Mouse (Mus musculus) MEL (cell line): ENCODE results near the gene Sec16b. TPM values are rescaled to one million over a fixed set of nuclear protein-coding genes. Genes with fewer than 3 reads are reported as not detected.

Experiments used
- DNase-seq: peaks from one replicate; pipeline ENCODE4 v3.0.0; 2011; ENCODE audit warnings: low read depth, low spot score
- H3K27ac ChIP-seq: 2 replicates; pipeline ENCODE4 v1.5.1; 2012; ENCODE audit warnings: low read depth, mild to moderate bottlenecking, control low read depth, low read length, moderate library complexity; ENCODE audit not compliant: control insufficient read depth
- H3K27me3 ChIP-seq, 2 experiments: fragments of 150-350 bp in 1 of 2; sonication (generic) in 1 of 2; 2 replicates each; pipeline ENCODE4 v1.6.1; 2012; ENCODE audit warnings: low read length in 2 of 2, mild to moderate bottlenecking in 2 of 2, improper control_type of control experiment in 1 of 2, moderate library complexity in 1 of 2; ENCODE audit not compliant: insufficient read depth in 2 of 2, control insufficient read depth in 1 of 2
- H3K36me3 ChIP-seq, 2 experiments: 2 replicates each; pipeline ENCODE4 v1.6.1; 2012 to 2014; ENCODE audit warnings: low read length in 2 of 2, improper control_type of control experiment in 1 of 2, inconsistent platforms in 1 of 2, mild to moderate bottlenecking in 1 of 2; ENCODE audit not compliant: insufficient read depth in 2 of 2, control insufficient read depth in 1 of 2
- H3K4me1 ChIP-seq, 2 experiments: fragments of 150-350 bp in 1 of 2; sonication (generic) in 1 of 2; 2 replicates each; pipeline ENCODE4 v1.6.1; 2012; ENCODE audit warnings: low read length in 2 of 2, improper control_type of control experiment in 1 of 2, mild to moderate bottlenecking in 1 of 2; ENCODE audit not compliant: insufficient read depth in 2 of 2, control insufficient read depth in 1 of 2
- H3K4me3 ChIP-seq, 2 experiments: fragments of 150-350 bp in 1 of 2; sonication (generic) in 1 of 2; 2 replicates each; pipeline ENCODE4 v1.5.1; 2012; ENCODE audit warnings: low read depth in 2 of 2, low read length in 2 of 2, mild to moderate bottlenecking in 2 of 2, moderate library complexity in 2 of 2, control low read depth in 1 of 2, improper control_type of control experiment in 1 of 2; ENCODE audit not compliant: control insufficient read depth in 1 of 2, insufficient read depth in 1 of 2
- H3K79me2 ChIP-seq: 2 replicates; pipeline ENCODE4 v1.6.1; 2012; ENCODE audit warnings: mild to moderate bottlenecking, low read length, moderate library complexity; ENCODE audit not compliant: control insufficient read depth, poor library complexity, insufficient read depth
- H3K9ac ChIP-seq: 2 replicates; pipeline ENCODE4 v1.6.1; 2012; ENCODE audit warnings: low read depth, mild to moderate bottlenecking, control low read depth, low read length, moderate library complexity; ENCODE audit not compliant: control insufficient read depth, poor library complexity, severe bottlenecking
- H3K9me3 ChIP-seq: fragments of 150-350 bp; sonication (generic); replicated peaks from 2 replicates; pipeline ENCODE4 v1.6.1; 2012; ENCODE audit warnings: mild to moderate bottlenecking, low read length, improper control_type of control experiment, moderate library complexity; ENCODE audit not compliant: insufficient read depth
- BHLHE40 ChIP-seq: IDR thresholded peaks from 2 replicates; pipeline ENCODE4 v1.6.1; 2012; ENCODE audit warnings: low read depth, mild to moderate bottlenecking, inconsistent platforms, low read length, improper control_type of control experiment, borderline replicate concordance
- CHD1 ChIP-seq: IDR thresholded peaks from 2 replicates; pipeline ENCODE4 v1.6.1; 2012; ENCODE audit warnings: low read depth, mild to moderate bottlenecking, inconsistent platforms, low read length, improper control_type of control experiment
- CTCF ChIP-seq, 3 experiments: IDR thresholded peaks in 2 of 3; conservative IDR thresholded peaks in 1 of 3; 2 replicates each; pipeline ENCODE4 v1.5.1; 2011 to 2012; ENCODE audit warnings: low read length in 3 of 3, low read depth in 2 of 3, mild to moderate bottlenecking in 2 of 3, improper control_type of control experiment in 1 of 3, inconsistent platforms in 1 of 3, mixed read lengths in 1 of 3, moderate library complexity in 1 of 3; ENCODE audit not compliant: control insufficient read depth in 1 of 3, insufficient read depth in 1 of 3, poor library complexity in 1 of 3, severe bottlenecking in 1 of 3
- EP300 ChIP-seq, 2 experiments: IDR thresholded peaks; 2 replicates each; pipeline ENCODE4 v1.6.1; 2011; ENCODE audit warnings: improper control_type of control experiment in 2 of 2, low read length in 2 of 2, low read depth in 1 of 2, mild to moderate bottlenecking in 1 of 2
- ETS1 ChIP-seq: IDR thresholded peaks from 2 replicates; pipeline ENCODE4 v1.6.1; 2012; ENCODE audit warnings: low read depth, mild to moderate bottlenecking, inconsistent platforms, low read length, improper control_type of control experiment, moderate library complexity
- GABPA ChIP-seq: IDR thresholded peaks from 2 replicates; pipeline ENCODE4 v1.6.1; 2012; ENCODE audit warnings: low read depth, mild to moderate bottlenecking, inconsistent platforms, low read length, improper control_type of control experiment, moderate library complexity
- GATA1 ChIP-seq: IDR thresholded peaks from 2 replicates; pipeline ENCODE4 v1.6.1; 2011; ENCODE audit warnings: low read depth, low read length, improper control_type of control experiment
- JUND ChIP-seq: IDR thresholded peaks from 2 replicates; pipeline ENCODE4 v1.6.1; 2011; ENCODE audit warnings: low read depth, mild to moderate bottlenecking, improper control_type of control experiment, low read length
- MAX ChIP-seq: IDR thresholded peaks from 2 replicates; pipeline ENCODE4 v1.6.1; 2011; ENCODE audit warnings: low read length, improper control_type of control experiment
- MAZ ChIP-seq: IDR thresholded peaks from 2 replicates; pipeline ENCODE4 v1.6.1; 2012; ENCODE audit warnings: low read depth, mild to moderate bottlenecking, inconsistent platforms, low read length, improper control_type of control experiment
- MEF2A ChIP-seq: IDR thresholded peaks from 2 replicates; pipeline ENCODE4 v1.6.1; 2014; ENCODE audit warnings: low read depth, mild to moderate bottlenecking, inconsistent platforms, low read length, improper control_type of control experiment; ENCODE audit not compliant: poor library complexity, insufficient replicate concordance, severe bottlenecking; ENCODE audit errors: extremely low read depth
- MXI1 ChIP-seq: IDR thresholded peaks from 2 replicates; pipeline ENCODE4 v1.6.1; 2011; ENCODE audit warnings: mild to moderate bottlenecking, low read depth, low read length, improper control_type of control experiment
- MYC ChIP-seq: IDR thresholded peaks from 2 replicates; pipeline ENCODE4 v1.6.1; 2011; ENCODE audit warnings: low read depth, mild to moderate bottlenecking, low read length, improper control_type of control experiment, moderate library complexity
- NELFE ChIP-seq: IDR thresholded peaks from 2 replicates; pipeline ENCODE4 v1.6.1; 2011; ENCODE audit warnings: low read depth, low read length, improper control_type of control experiment
- NRF1 ChIP-seq: IDR thresholded peaks from 2 replicates; pipeline ENCODE4 v1.6.1; 2014; ENCODE audit warnings: low read depth, mild to moderate bottlenecking, inconsistent platforms, low read length, improper control_type of control experiment, moderate library complexity; ENCODE audit not compliant: poor library complexity, insufficient read depth, severe bottlenecking
- POLR2A ChIP-seq, 2 experiments: IDR thresholded peaks; 2 replicates each; pipeline ENCODE4 v1.6.1; 2011 to 2012; ENCODE audit warnings: low read length in 2 of 2, mild to moderate bottlenecking in 2 of 2, control low read depth in 1 of 2, improper control_type of control experiment in 1 of 2, low read depth in 1 of 2, moderate library complexity in 1 of 2; ENCODE audit not compliant: control insufficient read depth in 1 of 2, insufficient read depth in 1 of 2, poor library complexity in 1 of 2
- POLR2AphosphoS2 ChIP-seq: IDR thresholded peaks from 2 replicates; pipeline ENCODE4 v1.6.1; 2011; ENCODE audit warnings: low read length, improper control_type of control experiment
- RCOR1 ChIP-seq: IDR thresholded peaks from 2 replicates; pipeline ENCODE4 v1.6.1; 2012; ENCODE audit warnings: low read depth, mild to moderate bottlenecking, inconsistent platforms, low read length, improper control_type of control experiment
- SIN3A ChIP-seq: IDR thresholded peaks from 2 replicates; pipeline ENCODE4 v1.6.1; 2012; ENCODE audit warnings: low read length, improper control_type of control experiment, inconsistent platforms
- SMC3 ChIP-seq: IDR thresholded peaks from 2 replicates; pipeline ENCODE4 v1.6.1; 2011; ENCODE audit warnings: low read depth, low read length, improper control_type of control experiment
- TAL1 ChIP-seq: IDR thresholded peaks from 2 replicates; pipeline ENCODE4 v1.6.1; 2012; ENCODE audit warnings: mild to moderate bottlenecking, inconsistent platforms, low read length, moderate library complexity, mixed read lengths
- TCF12 ChIP-seq: IDR thresholded peaks from 2 replicates; pipeline ENCODE4 v1.6.1; 2014; ENCODE audit warnings: low read depth, mild to moderate bottlenecking, inconsistent platforms, low read length, improper control_type of control experiment, moderate library complexity
- USF1 ChIP-seq: IDR thresholded peaks from 2 replicates; pipeline ENCODE4 v1.6.1; 2014; ENCODE audit warnings: low read depth, mild to moderate bottlenecking, inconsistent platforms, low read length, improper control_type of control experiment, moderate library complexity
- ZC3H11A ChIP-seq: IDR thresholded peaks from 2 replicates; pipeline ENCODE4 v1.6.1; 2012; ENCODE audit warnings: low read depth, mild to moderate bottlenecking, inconsistent platforms, low read length, improper control_type of control experiment
- ZKSCAN1 ChIP-seq: IDR thresholded peaks from 2 replicates; pipeline ENCODE4 v1.6.1; 2012; ENCODE audit warnings: low read depth, mild to moderate bottlenecking, inconsistent platforms, low read length, improper control_type of control experiment, moderate library complexity
- ZNF384 ChIP-seq: IDR thresholded peaks from 2 replicates; pipeline ENCODE4 v1.6.1; 2012; ENCODE audit warnings: low read depth, mild to moderate bottlenecking, inconsistent platforms, low read length, improper control_type of control experiment
- polyA plus RNA-seq, 2 experiments: library from polyadenylated mRNA; stranded (reverse) in 1 of 2; unstranded in 1 of 2; fragments of >175 nt in 1 of 2; fragments of >200 nt in 1 of 2; gene quantifications; 2 replicates each; pipeline versions ENCODE4 v1.2.1 to v1.2.4; 2012; ENCODE audit warnings: low replicate concordance in 2 of 2, low read depth in 1 of 2; ENCODE audit not compliant: insufficient read length in 2 of 2, insufficient read depth in 1 of 2, missing spikeins in 1 of 2
- total RNA-seq: library from RNA; depleted of rRNA; stranded (reverse); fragments of 300-350 nt; gene quantifications from 2 replicates; pipeline ENCODE4 v1.2.3, GENCODE M21; 2012

Sec16b gene
- total and polyA plus RNA-seq, 3 experiments = 0.03 to 0.04 TPM; not detected in 1

- no peaks in the 10 kb centered on the region for H3K9me3 ChIP-seq
- H3K79me2 ChIP-seq = no peaks in the 10 kb centered on the region
- H3K4me3 ChIP-seq = no peak overlapping the region
- no peak overlapping the region for H3K9ac ChIP-seq
- H3K36me3 ChIP-seq = peaks cover 0 to 5% of the 10 kb centered on the region in 2 experiments; a peak in 2 of 4 replicates
- H3K4me1 ChIP-seq = peaks cover 3 to 7% of the 10 kb centered on the region in 2 experiments; a peak in 2 of 4 replicates
- 0 out of 2 replicates have a peak, but pooled peaks have one; percentile 38 for TF ChIP-seq JUND
- no peak for TF ChIP-seq ZC3H11A
- TF ChIP-seq ZNF384 = peak; percentile 97
- no peak overlapping the region for H3K27ac ChIP-seq
- DNase-seq = peak; percentile 70
- no peaks in the 10 kb centered on the region for H3K27me3 ChIP-seq
These were observed 46.6 kb upstream of the Sec16b start for GRCm38 (mm10) chr1:157459904-157460303.

GRCm38 (mm10) chr1:157461276-157461675, 45.3 kb upstream of the Sec16b start:
- TF ChIP-seq SMC3 (no peak), EP300 (IDR thresholded peaks at IDR 0.05; ENCODE audit: low read depth in 1 of 2, low read length in 2 of 2) (no peak), MXI1 (no peak), POLR2A (IDR thresholded peaks at IDR 0.05; ENCODE audit: control insufficient read depth in 1 of 2, insufficient read depth in 1 of 2, low read depth in 1 of 2, low read length in 2 of 2, poor library complexity in 1 of 2) (no peak), ZNF384 (no peak), JUND (no peak), ZKSCAN1 (no peak), ZC3H11A (no peak), TCF12 (no peak), BHLHE40 (no peak)
- H3K9ac ChIP-seq = no peak overlapping the region
- no peaks in the 10 kb centered on the region for H3K27me3 ChIP-seq
- no peaks in the 10 kb centered on the region for H3K9me3 ChIP-seq
- peaks cover 3 to 7% of the 10 kb centered on the region in 2 experiments; a peak in 2 of 4 replicates for H3K4me1 ChIP-seq
- H3K79me2 ChIP-seq = no peaks in the 10 kb centered on the region
- no peak overlapping the region for H3K4me3 ChIP-seq
- no peak overlapping the region for H3K27ac ChIP-seq
- no peak for DNase-seq
- peaks cover 0 to 5% of the 10 kb centered on the region in 2 experiments; a peak in 2 of 4 replicates for H3K36me3 ChIP-seq

- Histone ChIP-seq H3K79me2 (no peaks in the 10 kb centered on the region), H3K27me3 (no peaks in the 10 kb centered on the region), H3K27ac (no peak overlapping the region), H3K4me3 (no peak overlapping the region), H3K4me1 (peaks cover 3 to 7% of the 10 kb centered on the region in 2 experiments; a peak in 2 of 4 replicates), H3K9ac (no peak overlapping the region), H3K36me3 (peaks cover 0 to 5% of the 10 kb centered on the region in 2 experiments; a peak in 2 of 4 replicates), H3K9me3 (no peaks in the 10 kb centered on the region)
- DNase-seq = no peak
- no peak for TF ChIP-seq USF1
- TF ChIP-seq MEF2A = no peak
- no peak for TF ChIP-seq RCOR1
- TF ChIP-seq TAL1 = no peak
- TF ChIP-seq GATA1 = no peak
- no peak for TF ChIP-seq CHD1
- no peak for TF ChIP-seq CTCF (IDR thresholded peaks at IDR 0.05 in 2 of 3, conservative IDR thresholded peaks at IDR 0.05 in 1 of 3; ENCODE audit: control insufficient read depth in 1 of 3, insufficient read depth in 1 of 3, low read depth in 2 of 3, low read length in 3 of 3, poor library complexity in 1 of 3, severe bottlenecking in 1 of 3)
- no peak for TF ChIP-seq POLR2AphosphoS2
- TF ChIP-seq MAZ = no peak
- no peak for TF ChIP-seq MAX
- no peak for TF ChIP-seq NELFE
- TF ChIP-seq SIN3A = no peak
- TF ChIP-seq GABPA = no peak
- no peak for TF ChIP-seq MYC
- no peak for TF ChIP-seq NRF1
- TF ChIP-seq ETS1 = no peak
These were observed 44.2 kb upstream of the Sec16b start for GRCm38 (mm10) chr1:157462336-157462735.
